Mouse (Mus musculus) bone marrow, adult 2 months (tissue): ENCODE measurements at regions not wholly inside any gene's neighbourhood (a gene's known extent, or its start where the extent isn't known, plus 50 kb on each side); places are given as distances from the start of the nearest gene placed in this dataset.

ENCODE experiments used
- CTCF ChIP-seq: fragments of 200-500 bp; IDR thresholded peaks from 2 replicates; pipeline ENCODE4 v1.5.1; 2011; ENCODE audit warnings: low read length, control low read depth; ENCODE audit not compliant: control insufficient read depth, insufficient read depth
- POLR2A ChIP-seq: fragments of 200-500 bp; IDR thresholded peaks from 2 replicates; pipeline ENCODE4 v1.6.1; 2011; ENCODE audit warnings: low read depth, mild to moderate bottlenecking, control low read depth, low read length, borderline replicate concordance; ENCODE audit not compliant: control insufficient read depth

DNA sequence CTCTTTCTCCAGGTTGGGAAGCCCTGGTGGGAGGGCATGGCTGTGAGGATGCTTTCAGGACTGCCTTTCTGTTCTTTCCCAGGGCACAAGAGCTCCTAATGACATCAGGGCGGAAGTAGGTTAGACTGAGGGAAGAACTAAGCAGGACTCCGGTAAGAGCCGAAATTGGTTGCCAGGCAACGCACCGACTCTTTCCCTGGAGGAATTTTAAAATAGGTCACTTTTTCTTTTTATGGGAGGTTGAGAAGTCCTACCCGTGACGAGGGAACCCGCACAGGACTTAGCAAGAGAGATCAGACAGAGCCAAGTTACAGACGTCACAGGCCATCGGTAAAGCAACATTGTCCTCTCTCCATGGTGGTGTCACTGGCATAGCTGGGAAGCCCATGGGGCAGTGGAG, 61.6 kb downstream of the Rpl14 start:
- TF ChIP-seq CTCF (no peak), POLR2A (no peak)
